Mouse (Mus musculus) Patski (cell line): ENCODE measurements around the gene Gm11733. TPM values are rescaled to one million over a fixed set of nuclear protein-coding genes. Genes with fewer than 3 reads are reported as not detected.

Experiments used
- ATAC-seq: fragments of 100-300 bp; one replicate; pipeline ENCODE4 v1.8.0; 2021
- CTCF ChIA-PET: fragments of 350-600 bp; sonication (Branson Sonifier 250); formaldehyde crosslinking; loops from one replicate; lab custom pipeline; 2022; ENCODE audit warnings: inconsistent platforms; lab: Charles Lee
- POLR2A ChIA-PET: fragments of 350-600 bp; sonication (Branson Sonifier 250); formaldehyde crosslinking; loops from one replicate; lab custom pipeline; 2022; ENCODE audit warnings: antibody characterized with exemption, inconsistent platforms; lab: Charles Lee
- DNase-seq: peaks from one replicate; pipeline ENCODE4 v3.0.0-alpha.2; 2011; ENCODE audit warnings: low read depth, low spot score
- H3K27me3 ChIP-seq: fragments of 371-371 bp; one replicate; pipeline ENCODE4 v1.5.1; 2021
- CTCF ChIP-seq: fragments of 100-300 bp; IDR thresholded peaks from one replicate; pipeline ENCODE4 v1.5.1; 2021
- in situ Hi-C: fragments of 300-500 bp; cut with MboI; formaldehyde crosslinking; loops from 3 replicates; pipeline ENCODE4 v1.11.1; 2018; ENCODE audit warnings: low pct_unique_long_range_greater_than_20kb, mixed read lengths
- polyA plus RNA-seq: library from polyadenylated mRNA; unstranded; gene quantifications from one replicate; pipeline ENCODE4 v1.2.3, GENCODE M21; 2021

Gene Gm11733
- polyA plus RNA-seq, 1 experiment from 2014 or later: 0.03 TPM

DNA sequence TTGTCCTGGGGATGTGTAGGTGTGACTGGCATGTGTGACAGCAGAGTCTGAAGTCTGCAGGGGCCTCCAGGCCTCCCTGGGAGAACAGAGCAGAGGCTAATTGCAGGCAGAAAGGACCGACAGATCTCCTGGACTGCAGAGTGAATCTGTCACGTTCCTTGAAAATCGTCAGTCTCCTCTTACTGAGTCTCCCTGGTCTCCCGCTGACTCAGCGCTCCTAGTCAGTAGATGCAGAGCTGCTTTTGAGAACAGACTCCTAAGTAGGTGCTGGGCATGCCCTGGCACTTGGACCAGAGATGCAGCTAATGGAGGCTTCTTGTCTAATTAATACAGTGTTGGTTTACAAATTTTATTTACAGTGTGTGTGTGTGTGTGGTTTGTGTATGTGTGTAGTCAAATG lies 17.9 kb upstream of the Gm11733 start:
- no peak for TF ChIP-seq CTCF
- no peak for DNase-seq
- POLR2A ChIA-PET: no interaction called here
- CTCF ChIA-PET: no interaction called here
- in situ Hi-C loops: no loop called here
- H3K27me3 ChIP-seq: no peaks in the 10 kb centered on the region
- no peak for ATAC-seq

DNA sequence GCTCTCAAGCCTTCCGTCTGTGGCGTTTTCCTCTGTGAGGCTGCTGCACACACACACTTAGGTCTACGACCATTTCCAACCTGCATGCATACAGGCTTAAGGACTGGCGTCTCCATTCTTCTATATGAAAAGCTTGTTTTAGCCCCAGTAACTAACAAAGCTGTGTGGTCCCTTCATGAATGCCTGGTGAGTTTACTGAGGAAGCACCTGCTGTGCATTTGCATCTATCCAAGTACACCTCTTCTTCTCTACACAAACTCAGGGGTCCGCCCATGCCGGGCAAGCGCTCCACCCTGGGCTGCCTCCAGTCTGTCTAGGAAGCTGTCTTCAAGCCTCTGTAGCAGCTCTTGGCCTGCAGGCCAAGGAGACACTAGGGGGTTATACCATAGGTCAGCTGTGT lies 17.3 kb upstream of the Gm11733 start:
- H3K27me3 ChIP-seq: no peaks in the 10 kb centered on the region
- DNase-seq: no peak
- ChIA-PET CTCF (interaction anchor here (0.8 kb wide), 1 partner anchor 178 kb away, joined by 3 read pairs; no protein-coding TSS in a partner anchor), POLR2A (no interaction called here)
- in situ Hi-C loops: no loop called here
- no peak for TF ChIP-seq CTCF
- ATAC-seq: no peak

DNA sequence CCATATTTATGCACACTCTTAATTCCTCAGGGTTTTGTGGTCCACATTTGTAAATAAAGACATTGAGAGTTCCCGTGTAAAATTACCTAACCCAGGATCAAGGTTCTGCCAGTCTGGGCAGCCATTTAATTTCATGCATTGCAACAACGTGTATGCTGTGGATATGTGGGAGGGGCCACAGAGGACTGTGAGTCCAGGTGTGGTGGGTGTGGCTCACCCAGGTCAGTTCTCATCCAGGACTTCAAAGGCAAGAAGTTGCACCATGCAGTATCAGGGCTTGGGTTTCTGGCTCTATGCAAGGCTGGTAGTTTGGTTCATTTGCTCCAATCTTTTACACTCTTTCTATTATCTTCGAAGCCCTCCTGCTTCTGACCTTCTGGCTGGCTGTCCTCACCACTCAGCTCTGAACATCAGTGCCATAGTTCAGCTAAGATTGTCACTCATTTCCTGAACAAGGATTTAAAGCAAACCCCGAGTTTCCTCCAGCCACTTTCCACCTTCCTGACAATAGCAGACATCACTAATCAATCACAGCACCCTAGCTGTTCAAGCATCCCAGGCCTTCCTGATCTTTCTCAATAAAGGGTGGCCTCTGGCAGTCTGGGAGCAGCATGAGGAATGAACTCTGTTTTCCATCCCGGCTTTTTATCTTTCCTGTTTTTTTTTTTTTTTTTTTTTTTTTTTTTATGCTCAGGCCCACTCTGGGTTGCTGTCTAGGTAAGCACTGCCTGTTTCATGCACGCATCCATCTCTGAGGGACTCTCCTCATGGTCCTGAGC lies 15.4 kb upstream of the Gm11733 start:
- CTCF ChIA-PET: no interaction called here
- TF ChIP-seq CTCF: no peak
- ATAC-seq (no peak), DNase-seq (no peak)
- no peaks in the 10 kb centered on the region for H3K27me3 ChIP-seq
- POLR2A ChIA-PET: interaction anchor here (0.7 kb wide), 1 partner anchor 61 kb away, joined by 3 read pairs; no protein-coding TSS in a partner anchor
- in situ Hi-C loops: no loop called here

DNA sequence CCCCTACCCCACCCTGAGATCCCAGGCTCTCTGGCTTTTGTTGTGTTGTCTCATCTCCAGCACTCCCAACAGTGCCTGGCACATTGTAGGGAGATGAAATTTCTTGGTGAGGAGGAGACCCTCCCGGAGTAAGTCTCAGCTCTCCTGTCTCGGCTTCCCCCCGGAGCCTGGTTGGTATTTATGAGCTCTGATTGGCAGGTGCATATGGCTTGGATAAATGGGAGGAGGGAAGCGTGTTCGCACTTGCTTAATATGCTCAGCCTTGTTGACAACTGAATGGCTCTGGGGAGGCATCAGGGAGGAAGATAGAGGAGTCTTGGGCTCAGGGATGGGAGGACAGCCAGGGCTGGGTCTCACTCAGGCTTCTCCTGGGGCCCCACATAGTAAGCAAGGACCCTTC lies 14.4 kb upstream of the Gm11733 start:
- ChIA-PET CTCF (no interaction called here), POLR2A (interaction anchor here (0.7 kb wide), 1 partner anchor 60 kb away, joined by 3 read pairs; no protein-coding TSS in a partner anchor)
- in situ Hi-C loops: no loop called here
- ATAC-seq (no peak), DNase-seq (no peak)
- no peak for TF ChIP-seq CTCF
- H3K27me3 ChIP-seq: no peaks in the 10 kb centered on the region

DNA sequence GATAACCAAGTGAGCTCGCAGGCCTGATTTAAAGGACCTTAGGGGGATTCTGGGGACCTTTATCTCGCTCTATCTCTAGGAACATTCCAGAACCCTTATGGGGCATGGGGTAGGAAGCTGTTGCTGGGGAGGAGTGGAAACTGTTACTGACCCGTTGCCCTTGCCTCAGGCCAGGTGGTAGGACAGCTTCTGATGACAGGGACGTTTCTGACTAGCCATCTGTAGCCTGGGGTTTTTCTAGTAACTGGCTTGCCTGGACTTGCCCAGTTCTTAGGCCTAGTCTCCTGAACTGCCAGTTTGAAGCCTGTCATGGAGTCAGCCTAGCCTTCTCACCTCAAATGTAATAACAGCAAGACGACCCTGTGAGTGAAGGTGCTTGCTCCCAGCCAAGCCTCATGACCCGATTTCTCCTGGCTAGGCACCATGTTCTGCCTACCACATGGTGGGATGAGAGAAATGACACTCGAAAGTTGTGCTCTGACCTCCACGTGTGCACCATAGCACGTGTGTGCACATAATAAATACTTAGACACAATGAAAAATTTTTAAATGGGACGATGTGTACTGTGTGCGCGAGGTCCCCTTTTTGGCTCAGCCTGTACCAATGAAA lies 13.5 kb upstream of the Gm11733 start:
- CTCF ChIA-PET: no interaction called here
- no peak for TF ChIP-seq CTCF
- POLR2A ChIA-PET: no interaction called here
- in situ Hi-C loops: no loop called here
- no peaks in the 10 kb centered on the region for H3K27me3 ChIP-seq
- DNase-seq (no peak), ATAC-seq (no peak)

- DNase-seq: no peak
- H3K27me3 ChIP-seq: no peaks in the 10 kb centered on the region
- no peak for TF ChIP-seq CTCF
- in situ Hi-C loops: no loop called here
- ATAC-seq: no peak
- ChIA-PET POLR2A (interaction anchor here (0.5 kb wide), 1 partner anchor 139 kb away, joined by 3 read pairs; no protein-coding TSS in a partner anchor), CTCF (no interaction called here)
Measured at GRCm38 (mm10) chr11:117471625-117472283, 12.4 kb upstream of the Gm11733 start.

- TF ChIP-seq CTCF: no peak
- no peak for DNase-seq
- ChIA-PET POLR2A (no interaction called here), CTCF (no interaction called here)
- no peaks in the 10 kb centered on the region for H3K27me3 ChIP-seq
- in situ Hi-C loops: no loop called here
- ATAC-seq: no peak
Measured at GRCm38 (mm10) chr11:117472885-117473284, 11.3 kb upstream of the Gm11733 start.

DNA sequence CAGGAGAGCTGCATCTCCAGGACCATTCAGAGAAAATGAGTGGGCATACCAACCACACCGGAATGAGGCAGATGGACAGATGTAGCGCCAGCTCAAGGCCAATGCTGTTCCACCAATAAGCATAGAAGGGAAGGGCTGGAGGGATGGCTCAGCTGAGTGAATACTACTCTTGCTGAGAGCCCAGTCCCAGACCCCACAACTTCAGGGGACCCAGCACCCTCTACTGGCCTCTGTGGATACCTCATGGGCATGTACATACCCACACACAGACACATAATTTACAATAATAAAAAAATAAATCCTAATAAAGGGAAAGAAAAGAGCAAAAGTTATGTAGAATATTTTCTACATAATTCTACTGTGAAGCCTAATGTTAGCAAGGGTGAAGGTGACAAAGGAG lies 9.0 kb upstream of the Gm11733 start:
- TF ChIP-seq CTCF: no peak
- DNase-seq (no peak), ATAC-seq (no peak)
- in situ Hi-C loops: no loop called here
- POLR2A ChIA-PET: interaction anchor here (0.6 kb wide), 1 partner anchor 255 kb away, joined by 3 read pairs; no protein-coding TSS in a partner anchor
- no peaks in the 10 kb centered on the region for H3K27me3 ChIP-seq
- CTCF ChIA-PET: no interaction called here

- no peak for TF ChIP-seq CTCF
- no peaks in the 10 kb centered on the region for H3K27me3 ChIP-seq
- ChIA-PET CTCF (no interaction called here), POLR2A (no interaction called here)
- in situ Hi-C loops: no loop called here
- ATAC-seq: no peak
- no peak for DNase-seq
Measured at GRCm38 (mm10) chr11:117475669-117476068, 8.5 kb upstream of the Gm11733 start.

- ChIA-PET POLR2A (no interaction called here), CTCF (interaction anchor here (1.0 kb wide), 1 partner anchor 9 kb away, joined by 4 read pairs; no protein-coding TSS in a partner anchor)
- in situ Hi-C loops: no loop called here
- no peak for TF ChIP-seq CTCF
- ATAC-seq: no peak
- no peak for DNase-seq
- H3K27me3 ChIP-seq: no peaks in the 10 kb centered on the region
Measured at GRCm38 (mm10) chr11:117476554-117477107, 7.5 kb upstream of the Gm11733 start.
